Mouse (Mus musculus): ENCODE measurements around the gene Bpifa2. TPM values are rescaled to one million over a fixed set of nuclear protein-coding genes. Genes with fewer than 3 reads are reported as not detected.
"Not testable (repeated sequence)": the region's sequence is repeated elsewhere in the genome, so short reads cannot be mapped to it uniquely, and the experiment has no call there.

Gene Bpifa2
- total RNA-seq, 1 experiment = not detected

GRCm38 (mm10) chr2:154005734-154006133, 2.3 kb upstream of the Bpifa2 start:
- Histone ChIP-seq H3K9me3 (ENCODE audit: control insufficient read depth, insufficient read depth, low read depth, low read length) (no peaks in the 10 kb centered on the region), H3K27ac (ENCODE audit: insufficient read depth, low read depth, low read length, poor library complexity, severe bottlenecking) (no peak overlapping the region), H3K4me3 (ENCODE audit: insufficient read depth in 1 of 2, low read depth in 1 of 2, low read length in 2 of 2, poor library complexity in 1 of 2, severe bottlenecking in 1 of 2) (no peak overlapping the region), H3K9ac (ENCODE audit: insufficient read depth, low read depth, low read length, poor library complexity, severe bottlenecking) (no peak overlapping the region), H3K4me1 (ENCODE audit: control insufficient read depth in 2 of 2, insufficient read depth in 2 of 2, low read length in 2 of 2, poor library complexity in 1 of 2) (no peaks in the 10 kb centered on the region), H3K36me3 (ENCODE audit: control insufficient read depth, insufficient read depth, low read length, poor library complexity, severe bottlenecking) (no peaks in the 10 kb centered on the region)
- DNase-seq (ENCODE audit: low read depth, low spot score) = no peak
- TF ChIP-seq CHD2 (IDR thresholded peaks at IDR 0.05; ENCODE audit: low read depth, low read length) (no peak), MAFK (IDR thresholded peaks at IDR 0.05; ENCODE audit: insufficient read depth, low read depth, low read length) (no peak), HCFC1 (IDR thresholded peaks at IDR 0.05; ENCODE audit: borderline replicate concordance, insufficient read depth, low read length) (no peak)
- in situ Hi-C loops (cut with MboI; ENCODE audit: low sequenced_read_pairs in 2 of 2, unreplicated experiment in 2 of 2) = no loop called here

GRCm38 (mm10) chr2:154006331-154006730, 1.7 kb upstream of the Bpifa2 start:
- no peak overlapping the region for H3K9ac ChIP-seq (ENCODE audit: insufficient read depth, low read depth, low read length, poor library complexity, severe bottlenecking)
- H3K4me3 ChIP-seq (ENCODE audit: insufficient read depth in 1 of 2, low read depth in 1 of 2, low read length in 2 of 2, poor library complexity in 1 of 2, severe bottlenecking in 1 of 2) = no peak overlapping the region
- no peaks in the 10 kb centered on the region for H3K4me1 ChIP-seq (ENCODE audit: control insufficient read depth in 2 of 2, insufficient read depth in 2 of 2, low read length in 2 of 2, poor library complexity in 1 of 2)
- in situ Hi-C loops (cut with MboI; ENCODE audit: low sequenced_read_pairs in 2 of 2, unreplicated experiment in 2 of 2) = no loop called here
- H3K27ac ChIP-seq (ENCODE audit: insufficient read depth, low read depth, low read length, poor library complexity, severe bottlenecking) = no peak overlapping the region
- TF ChIP-seq HCFC1 (IDR thresholded peaks at IDR 0.05; ENCODE audit: borderline replicate concordance, insufficient read depth, low read length) = no peak
- TF ChIP-seq ZC3H11A (IDR thresholded peaks at IDR 0.05; ENCODE audit: borderline replicate concordance, low read depth, low read length) = no peak
- TF ChIP-seq ZNF384 (IDR thresholded peaks at IDR 0.05; ENCODE audit: low read depth, low read length) = no peak
- TF ChIP-seq MAFK (IDR thresholded peaks at IDR 0.05; ENCODE audit: insufficient read depth, low read depth, low read length) = no peak
- TF ChIP-seq CHD2 (IDR thresholded peaks at IDR 0.05; ENCODE audit: low read depth, low read length) = no peak
- H3K9me3 ChIP-seq (ENCODE audit: control insufficient read depth, insufficient read depth, low read depth, low read length) = no peaks in the 10 kb centered on the region
- DNase-seq (ENCODE audit: low read depth, low spot score) = peak; percentile 6
- H3K36me3 ChIP-seq (ENCODE audit: control insufficient read depth, insufficient read depth, low read length, poor library complexity, severe bottlenecking) = no peaks in the 10 kb centered on the region

GRCm38 (mm10) chr2:154007381-154007780, 684 bp upstream of the Bpifa2 start:
- DNase-seq (ENCODE audit: low read depth, low spot score) = no peak
- TF ChIP-seq HCFC1 (IDR thresholded peaks at IDR 0.05; ENCODE audit: borderline replicate concordance, insufficient read depth, low read length) = no peak
- no peak for TF ChIP-seq CHD2 (IDR thresholded peaks at IDR 0.05; ENCODE audit: low read depth, low read length)
- no peak for TF ChIP-seq ZNF384 (IDR thresholded peaks at IDR 0.05; ENCODE audit: low read depth, low read length)
- TF ChIP-seq MAFK (IDR thresholded peaks at IDR 0.05; ENCODE audit: insufficient read depth, low read depth, low read length) = no peak
- TF ChIP-seq ZC3H11A (IDR thresholded peaks at IDR 0.05; ENCODE audit: borderline replicate concordance, low read depth, low read length) = no peak
- H3K4me3 ChIP-seq (ENCODE audit: insufficient read depth in 1 of 2, low read depth in 1 of 2, low read length in 2 of 2, poor library complexity in 1 of 2, severe bottlenecking in 1 of 2) = no peak overlapping the region
- H3K9me3 ChIP-seq (ENCODE audit: control insufficient read depth, insufficient read depth, low read depth, low read length) = no peaks in the 10 kb centered on the region
- no peak overlapping the region for H3K27ac ChIP-seq (ENCODE audit: insufficient read depth, low read depth, low read length, poor library complexity, severe bottlenecking)
- no peak overlapping the region for H3K9ac ChIP-seq (ENCODE audit: insufficient read depth, low read depth, low read length, poor library complexity, severe bottlenecking)
- in situ Hi-C loops (cut with MboI; ENCODE audit: low sequenced_read_pairs in 2 of 2, unreplicated experiment in 2 of 2) = no loop called here
- no peaks in the 10 kb centered on the region for H3K4me1 ChIP-seq (ENCODE audit: control insufficient read depth in 2 of 2, insufficient read depth in 2 of 2, low read length in 2 of 2, poor library complexity in 1 of 2)
- H3K36me3 ChIP-seq (ENCODE audit: control insufficient read depth, insufficient read depth, low read length, poor library complexity, severe bottlenecking) = no peaks in the 10 kb centered on the region

GRCm38 (mm10) chr2:154017990-154018389, 9.9 kb downstream of the Bpifa2 start:
- no peaks in the 10 kb centered on the region for H3K9me3 ChIP-seq (ENCODE audit: control insufficient read depth, insufficient read depth, low read depth, low read length)
- TF ChIP-seq ZNF384 (IDR thresholded peaks at IDR 0.05; ENCODE audit: low read depth, low read length) (no peak), MAFK (IDR thresholded peaks at IDR 0.05; ENCODE audit: insufficient read depth, low read depth, low read length) (no peak), ZC3H11A (IDR thresholded peaks at IDR 0.05; ENCODE audit: borderline replicate concordance, low read depth, low read length) (no peak), CHD2 (IDR thresholded peaks at IDR 0.05; ENCODE audit: low read depth, low read length) (no peak), HCFC1 (IDR thresholded peaks at IDR 0.05; ENCODE audit: borderline replicate concordance, insufficient read depth, low read length) (no peak)
- DNase-seq (ENCODE audit: low read depth, low spot score) = no peak
- no peaks in the 10 kb centered on the region for H3K4me1 ChIP-seq (ENCODE audit: control insufficient read depth in 2 of 2, insufficient read depth in 2 of 2, low read length in 2 of 2, poor library complexity in 1 of 2)
- no peaks in the 10 kb centered on the region for H3K36me3 ChIP-seq (ENCODE audit: control insufficient read depth, insufficient read depth, low read length, poor library complexity, severe bottlenecking)
- H3K27ac ChIP-seq (ENCODE audit: insufficient read depth, low read depth, low read length, poor library complexity, severe bottlenecking) = no peak overlapping the region
- no peak overlapping the region for H3K9ac ChIP-seq (ENCODE audit: insufficient read depth, low read depth, low read length, poor library complexity, severe bottlenecking)
- no peak overlapping the region for H3K4me3 ChIP-seq (ENCODE audit: insufficient read depth in 1 of 2, low read depth in 1 of 2, low read length in 2 of 2, poor library complexity in 1 of 2, severe bottlenecking in 1 of 2)
- in situ Hi-C loops (cut with MboI; ENCODE audit: low sequenced_read_pairs in 2 of 2, unreplicated experiment in 2 of 2) = no loop called here

GRCm38 (mm10) chr2:154024676-154025075, 16.6 kb downstream of the Bpifa2 start:
- H3K4me3 ChIP-seq (ENCODE audit: insufficient read depth in 1 of 2, low read depth in 1 of 2, low read length in 2 of 2, poor library complexity in 1 of 2, severe bottlenecking in 1 of 2); in situ Hi-C loops (cut with MboI; ENCODE audit: low sequenced_read_pairs in 2 of 2, unreplicated experiment in 2 of 2); DNase-seq (ENCODE audit: low read depth, low spot score); H3K27ac ChIP-seq (ENCODE audit: insufficient read depth, low read depth, low read length, poor library complexity, severe bottlenecking); H3K4me1 ChIP-seq (ENCODE audit: control insufficient read depth in 2 of 2, insufficient read depth in 2 of 2, low read length in 2 of 2, poor library complexity in 1 of 2); H3K9ac ChIP-seq (ENCODE audit: insufficient read depth, low read depth, low read length, poor library complexity, severe bottlenecking); H3K36me3 ChIP-seq (ENCODE audit: control insufficient read depth, insufficient read depth, low read length, poor library complexity, severe bottlenecking); H3K9me3 ChIP-seq (ENCODE audit: control insufficient read depth, insufficient read depth, low read depth, low read length): not testable (repeated sequence)

Data from ES-E14 (cell line).